Mouse (Mus musculus) brain, embryonic 14.5 days (tissue): ENCODE measurements around the gene Lrig3.

Source experiments
- CTCF ChIP-seq: fragments of 200-500 bp; IDR thresholded peaks from 2 replicates; pipeline ENCODE4 v1.5.1; 2012; ENCODE audit warnings: inconsistent platforms, mild to moderate bottlenecking, moderate library complexity, borderline replicate concordance; ENCODE audit not compliant: insufficient read depth, insufficient read length; ENCODE audit errors: extremely low read depth
- POLR2A ChIP-seq: fragments of 200-500 bp; IDR thresholded peaks from 2 replicates; pipeline ENCODE4 v1.6.1; 2012; ENCODE audit warnings: mild to moderate bottlenecking, inconsistent platforms, borderline replicate concordance; ENCODE audit not compliant: poor library complexity, insufficient read depth, insufficient read length, severe bottlenecking; ENCODE audit errors: extremely low read depth

DNA sequence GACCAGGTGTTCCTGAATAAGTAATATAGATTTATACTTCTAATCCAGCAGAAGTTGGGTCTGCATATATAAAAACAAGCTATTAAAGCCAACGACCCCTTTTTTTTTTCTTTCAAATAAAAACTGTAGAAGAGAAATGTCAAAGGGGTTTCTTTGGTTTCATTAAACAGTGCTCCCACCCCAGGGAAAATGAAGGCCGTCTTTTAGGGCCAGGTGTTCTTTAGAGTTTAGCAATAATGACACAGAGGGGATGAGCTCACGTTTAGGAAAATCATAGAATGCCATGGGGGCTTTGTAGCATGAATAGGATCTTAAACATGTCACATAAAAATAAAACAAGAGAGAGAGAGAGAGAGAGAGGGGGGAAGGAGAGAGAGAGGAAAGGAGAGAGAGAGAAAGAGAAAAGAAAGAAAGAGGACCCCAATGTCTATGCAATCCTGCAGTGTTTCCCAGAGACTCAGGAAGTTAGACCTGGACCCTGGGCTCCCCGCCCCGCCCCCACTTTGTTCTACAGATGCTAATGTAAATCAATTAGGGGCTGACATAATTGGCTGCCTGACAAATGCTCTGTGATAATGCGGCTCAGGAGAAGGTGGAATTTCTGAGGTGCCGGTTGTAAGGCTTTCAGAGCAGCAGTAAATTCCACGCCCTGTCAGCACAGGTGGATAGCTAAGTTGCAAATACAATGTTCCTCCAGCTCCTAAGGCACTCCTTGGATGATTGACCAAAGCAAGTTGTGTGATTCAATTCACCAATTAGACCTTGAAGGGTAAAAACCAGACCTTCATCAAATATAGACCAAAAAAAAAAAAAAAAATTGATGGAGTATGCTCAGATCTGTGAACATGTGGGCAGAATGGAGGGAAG lies 62.8 kb downstream of the Lrig3 start:
- TF ChIP-seq CTCF (no peak), POLR2A (no peak)
